Mouse (Mus musculus) ovary, postnatal 36 days (tissue): ENCODE measurements around the gene Tpst1.

Experiments used
- DNase-seq: peaks from one replicate; pipeline ENCODE4 v3.0.0; 2022; ENCODE audit warnings: low spot score, mixed read lengths

The Tpst1 gene

GRCm38 (mm10) chr5:130089626-130090393 is 16.7 kb downstream of the Tpst1 start:
- no peak for DNase-seq

- no peak for DNase-seq
Measured at GRCm38 (mm10) chr5:130096754-130097153, 23.6 kb downstream of the Tpst1 start.

GRCm38 (mm10) chr5:130097837-130098236 is 24.7 kb downstream of the Tpst1 start:
- no peak for DNase-seq

- DNase-seq, result no peak
Measured at GRCm38 (mm10) chr5:130101724-130102123, 28.6 kb downstream of the Tpst1 start.

GRCm38 (mm10) chr5:130109348-130109747 is 36.2 kb downstream of the Tpst1 start:
- DNase-seq, result no peak

GRCm38 (mm10) chr5:130110632-130111464 is 37.7 kb downstream of the Tpst1 start:
- DNase-seq, result no peak

- DNase-seq, result no peak
Measured at GRCm38 (mm10) chr5:130112653-130113052, 39.5 kb downstream of the Tpst1 start.

GRCm38 (mm10) chr5:130116116-130116515 is 43.0 kb downstream of the Tpst1 start:
- no peak for DNase-seq

GRCm38 (mm10) chr5:130116857-130117256 is 43.7 kb downstream of the Tpst1 start:
- no peak for DNase-seq

GRCm38 (mm10) chr5:130117932-130118331 is 44.8 kb downstream of the Tpst1 start:
- no peak for DNase-seq

- no peak for DNase-seq
Measured at GRCm38 (mm10) chr5:130119236-130119635, 46.1 kb downstream of the Tpst1 start.

GRCm38 (mm10) chr5:130120070-130120736 is 47.1 kb downstream of the Tpst1 start:
- DNase-seq, result no peak

- DNase-seq, result peak; percentile 27
Measured at GRCm38 (mm10) chr5:130120904-130121303, 47.8 kb downstream of the Tpst1 start.

- DNase-seq, result no peak
Measured at GRCm38 (mm10) chr5:130122355-130122754, 49.2 kb downstream of the Tpst1 start.

GRCm38 (mm10) chr5:130124271-130124670 is 51.1 kb downstream of the Tpst1 start:
- no peak for DNase-seq

- DNase-seq, result no peak
Measured at GRCm38 (mm10) chr5:130128686-130129523, 55.8 kb downstream of the Tpst1 start.

- no peak for DNase-seq
Measured at GRCm38 (mm10) chr5:130129524-130129793, 56.3 kb downstream of the Tpst1 start.

GRCm38 (mm10) chr5:130136597-130136996 is 63.5 kb downstream of the Tpst1 start:
- DNase-seq, result no peak

GRCm38 (mm10) chr5:130139393-130139792 is 66.3 kb downstream of the Tpst1 start:
- peak; percentile 74 for DNase-seq

GRCm38 (mm10) chr5:130141138-130141537 is 68.0 kb downstream of the Tpst1 start:
- no peak for DNase-seq

- DNase-seq, result peak; percentile 52
Measured at GRCm38 (mm10) chr5:130142041-130142440, 68.9 kb downstream of the Tpst1 start.

GRCm38 (mm10) chr5:130143101-130143500 is 70.0 kb downstream of the Tpst1 start:
- DNase-seq, result no peak
